Mouse (Mus musculus) erythroblast, embryonic 14.5 days (primary cell): Measurements from ENCODE around the gene Xpo6. TPM values are rescaled to one million over a fixed set of nuclear protein-coding genes. Genes with fewer than 3 reads are reported as not detected.

Source experiments
- H3K27me3 ChIP-seq: 2 replicates; pipeline ENCODE4 v1.6.1; 2012; ENCODE audit warnings: inconsistent platforms; ENCODE audit not compliant: control insufficient read depth
- H3K36me3 ChIP-seq: 2 replicates; pipeline ENCODE4 v1.6.1; 2012; ENCODE audit warnings: mild to moderate bottlenecking, inconsistent platforms; ENCODE audit not compliant: control insufficient read depth
- H3K4me1 ChIP-seq: 2 replicates; pipeline ENCODE4 v1.6.1; 2012; ENCODE audit warnings: inconsistent platforms; ENCODE audit not compliant: control insufficient read depth
- H3K4me3 ChIP-seq: replicated peaks from 2 replicates; pipeline ENCODE3; 2012; ENCODE audit warnings: moderate library complexity, mild to moderate bottlenecking, inconsistent platforms
- H3K9me3 ChIP-seq: 2 replicates; pipeline ENCODE4 v1.6.1; 2012; ENCODE audit warnings: low read length, inconsistent platforms, mixed read lengths; ENCODE audit not compliant: control insufficient read depth
- GATA1 ChIP-seq: IDR thresholded peaks from 2 replicates; pipeline ENCODE4 v1.6.1; 2012; ENCODE audit warnings: low read length, inconsistent platforms, mixed read lengths
- TAL1 ChIP-seq: IDR thresholded peaks from 3 replicates; pipeline ENCODE4 v1.6.1; 2012; ENCODE audit warnings: low read length, inconsistent platforms, mixed read lengths
- polyA plus RNA-seq: library from polyadenylated mRNA; stranded (reverse); fragments of >175 nt; gene quantifications from 2 replicates; pipeline ENCODE4 v1.2.3, GENCODE M21; 2012

Gene Xpo6
- polyA plus RNA-seq, 1 experiment = 4.8 TPM

DNA sequence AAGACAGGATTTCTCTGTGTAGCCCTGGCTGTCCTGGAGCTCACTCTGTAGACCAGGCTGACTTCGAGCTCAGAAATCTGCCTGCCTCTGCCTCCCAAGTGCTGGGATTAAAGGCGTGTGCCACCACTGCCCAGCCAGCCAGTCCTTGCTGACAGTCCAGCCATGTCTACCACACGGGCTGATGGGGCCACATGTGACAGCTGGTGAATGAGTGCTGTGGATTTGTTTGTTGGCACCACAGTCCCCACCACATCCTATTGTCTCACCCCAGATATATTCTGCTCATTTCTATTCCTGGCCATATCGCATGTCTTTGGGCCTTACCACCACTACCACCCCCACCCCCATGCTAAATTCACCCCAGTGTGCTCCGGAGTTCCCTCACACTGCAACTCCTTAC lies 105.6 kb downstream of the Xpo6 start:
- H3K9me3 ChIP-seq = peaks cover 2% of the 10 kb centered on the region; the same call in 1 of the 2 replicates
- TF ChIP-seq TAL1 (no peak), GATA1 (no peak)
- H3K27me3 ChIP-seq = no peaks in the 10 kb centered on the region
- H3K4me3 ChIP-seq = no peak overlapping the region
- peaks cover 28% of the 10 kb centered on the region for H3K36me3 ChIP-seq
- H3K4me1 ChIP-seq = no peaks in the 10 kb centered on the region

DNA sequence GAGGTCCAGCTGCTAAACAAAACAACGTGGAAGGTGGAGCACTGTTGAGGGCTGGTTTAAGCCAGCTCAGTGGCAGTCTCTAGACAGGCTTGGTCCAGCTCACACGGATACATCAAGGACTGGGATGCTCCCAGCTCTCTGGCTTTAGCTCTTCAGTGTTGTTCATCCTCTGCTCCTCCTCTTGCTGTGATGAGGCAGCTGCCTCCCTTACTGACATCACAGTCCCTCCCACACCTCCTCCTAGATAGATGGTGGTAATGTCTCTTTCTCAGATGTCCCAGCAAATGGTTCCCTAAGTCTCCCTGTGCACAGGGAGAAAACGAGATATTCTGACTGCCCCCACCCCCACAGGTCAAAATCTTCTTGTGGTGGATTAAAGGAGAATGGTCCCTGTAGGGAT lies 107.1 kb downstream of the Xpo6 start:
- TF ChIP-seq GATA1 (no peak), TAL1 (no peak)
- Histone ChIP-seq H3K4me1 (no peaks in the 10 kb centered on the region), H3K4me3 (no peak overlapping the region), H3K27me3 (no peaks in the 10 kb centered on the region), H3K9me3 (peaks cover 2% of the 10 kb centered on the region; the same call in 1 of the 2 replicates), H3K36me3 (peaks cover 14% of the 10 kb centered on the region)

- H3K9me3 ChIP-seq = peaks cover 2% of the 10 kb centered on the region; the same call in 1 of the 2 replicates
- no peaks in the 10 kb centered on the region for H3K4me1 ChIP-seq
- peaks cover 16% of the 10 kb centered on the region for H3K27me3 ChIP-seq
- H3K36me3 ChIP-seq = no peaks in the 10 kb centered on the region
- TF ChIP-seq TAL1 (no peak), GATA1 (no peak)
- no peak overlapping the region for H3K4me3 ChIP-seq
Measured at GRCm38 (mm10) chr7:126089782-126090181, 110.5 kb downstream of the Xpo6 start.

- peaks cover 31% of the 10 kb centered on the region for H3K27me3 ChIP-seq
- H3K9me3 ChIP-seq = peaks cover 2% of the 10 kb centered on the region; the same call in 1 of the 2 replicates
- no peaks in the 10 kb centered on the region for H3K4me1 ChIP-seq
- no peaks in the 10 kb centered on the region for H3K36me3 ChIP-seq
- TF ChIP-seq TAL1 = no peak
- TF ChIP-seq GATA1 = no peak
- no peak overlapping the region for H3K4me3 ChIP-seq
Measured at GRCm38 (mm10) chr7:126088155-126088554, 112.1 kb downstream of the Xpo6 start.

- TF ChIP-seq GATA1 (no peak), TAL1 (no peak)
- H3K9me3 ChIP-seq = peaks cover 2% of the 10 kb centered on the region; the same call in 1 of the 2 replicates
- no peaks in the 10 kb centered on the region for H3K36me3 ChIP-seq
- H3K4me3 ChIP-seq = no peak overlapping the region
- no peaks in the 10 kb centered on the region for H3K4me1 ChIP-seq
- H3K27me3 ChIP-seq = peaks cover 37% of the 10 kb centered on the region
Measured at GRCm38 (mm10) chr7:126087602-126088001, 112.7 kb downstream of the Xpo6 start.

- H3K9me3 ChIP-seq = peaks cover 2% of the 10 kb centered on the region; the same call in 1 of the 2 replicates
- H3K4me1 ChIP-seq = no peaks in the 10 kb centered on the region
- no peak for TF ChIP-seq TAL1
- no peak for TF ChIP-seq GATA1
- H3K27me3 ChIP-seq = peaks cover 50% of the 10 kb centered on the region
- H3K36me3 ChIP-seq = no peaks in the 10 kb centered on the region
- H3K4me3 ChIP-seq = no peak overlapping the region
Measured at GRCm38 (mm10) chr7:126086321-126086741, 114.0 kb downstream of the Xpo6 start.

GRCm38 (mm10) chr7:126085154-126085553 lies 115.1 kb downstream of the Xpo6 start:
- no peaks in the 10 kb centered on the region for H3K9me3 ChIP-seq
- peaks cover 61% of the 10 kb centered on the region for H3K27me3 ChIP-seq
- no peaks in the 10 kb centered on the region for H3K36me3 ChIP-seq
- H3K4me1 ChIP-seq = no peaks in the 10 kb centered on the region
- TF ChIP-seq GATA1 = no peak
- TF ChIP-seq TAL1 = no peak
- H3K4me3 ChIP-seq = no peak overlapping the region

- TF ChIP-seq GATA1 (no peak), TAL1 (no peak)
- Histone ChIP-seq H3K4me1 (no peaks in the 10 kb centered on the region), H3K36me3 (no peaks in the 10 kb centered on the region), H3K9me3 (no peaks in the 10 kb centered on the region), H3K4me3 (no peak overlapping the region), H3K27me3 (peaks cover 72% of the 10 kb centered on the region)
Measured at GRCm38 (mm10) chr7:126083980-126084348, 116.3 kb downstream of the Xpo6 start.

- Histone ChIP-seq H3K27me3 (peaks cover 74% of the 10 kb centered on the region), H3K4me3 (no peak overlapping the region), H3K4me1 (no peaks in the 10 kb centered on the region), H3K36me3 (no peaks in the 10 kb centered on the region), H3K9me3 (no peaks in the 10 kb centered on the region)
- TF ChIP-seq TAL1 (no peak), GATA1 (no peak)
Measured at GRCm38 (mm10) chr7:126083341-126083979, 116.8 kb downstream of the Xpo6 start.

DNA sequence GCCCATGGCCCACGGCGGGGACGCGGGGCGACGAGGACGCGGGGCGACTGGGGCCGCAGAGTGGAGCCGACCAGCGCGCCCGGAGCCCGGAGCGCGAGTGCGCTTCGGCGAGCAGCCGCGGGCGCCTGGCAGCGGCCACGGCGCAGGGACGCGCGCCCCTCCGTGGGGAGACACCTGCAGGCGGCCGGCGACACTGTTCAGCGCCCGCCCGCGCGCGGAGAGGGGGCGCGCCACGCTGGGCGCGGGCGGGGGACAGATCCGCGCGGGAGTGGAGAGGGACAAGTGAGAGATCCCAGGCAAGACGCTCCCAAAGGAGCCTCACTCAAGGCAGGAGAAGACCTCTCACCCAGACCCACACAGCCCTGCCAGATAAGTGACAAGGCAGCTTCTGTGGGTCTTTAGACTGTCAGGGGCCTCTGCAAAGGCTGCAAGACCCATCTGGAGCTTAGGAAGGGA lies 118.0 kb downstream of the Xpo6 start, which contains the start of gene Gsg1l:
TSS of gene Gsg1l (minus strand) at position 126 of the 456 bp plus-strand sequence.
- Histone ChIP-seq H3K9me3 (no peaks in the 10 kb centered on the region), H3K36me3 (no peaks in the 10 kb centered on the region), H3K4me1 (no peaks in the 10 kb centered on the region), H3K4me3 (no peak within 1 kb of the TSS), H3K27me3 (peaks cover 76% of the 10 kb centered on the region)
- TF ChIP-seq GATA1 = no peak
- no peak for TF ChIP-seq TAL1
